Mouse (Mus musculus) midbrain, postnatal 0 days (tissue): Measurements from ENCODE around the gene Gm3676. TPM values are rescaled to one million over a fixed set of nuclear protein-coding genes. Genes with fewer than 3 reads are reported as not detected.
"Not testable (repeated sequence)": the region's sequence is repeated elsewhere in the genome, so short reads cannot be mapped to it uniquely, and the experiment has no call there.

ENCODE experiments used
- ATAC-seq: fragments of 200-750 bp; cut with Nextera tagmentation; 2 replicates; pipeline ENCODE4 v1.8.0; 2017; ENCODE audit warnings: moderate number of reproducible peaks, mild to moderate bottlenecking, moderate TSS enrichment, moderate library complexity; ENCODE audit not compliant: low FRiP score
- DNase-seq: peaks from one replicate; pipeline ENCODE4 v3.0.0-alpha.2; 2015; ENCODE audit warnings: low spot score
- H3K27ac ChIP-seq: fragments of 300-500 bp; sonication (generic); 2 replicates; pipeline ENCODE4 v1.5.1; 2014; ENCODE audit warnings: low read depth, mild to moderate bottlenecking, low read length, mixed read lengths
- H3K27me3 ChIP-seq: fragments of 300-500 bp; sonication (generic); 2 replicates; pipeline ENCODE4 v1.6.1; 2014; ENCODE audit warnings: low read length, control low read depth, mixed read lengths; ENCODE audit not compliant: insufficient read depth
- H3K36me3 ChIP-seq: fragments of 300-500 bp; sonication (generic); 2 replicates; pipeline ENCODE4 v1.6.1; 2014; ENCODE audit warnings: low read length, control low read depth, mixed read lengths; ENCODE audit not compliant: insufficient read depth
- H3K4me1 ChIP-seq: fragments of 300-500 bp; sonication (generic); 2 replicates; pipeline ENCODE4 v1.6.1; 2014; ENCODE audit warnings: mild to moderate bottlenecking, control low read depth, antibody characterized with exemption, low read length, mixed read lengths; ENCODE audit not compliant: insufficient read depth
- H3K4me2 ChIP-seq: fragments of 300-500 bp; sonication (generic); 2 replicates; pipeline ENCODE4 v1.6.1; 2014; ENCODE audit warnings: low read depth, mild to moderate bottlenecking, low read length, mixed read lengths; ENCODE audit not compliant: poor library complexity, severe bottlenecking
- H3K4me3 ChIP-seq: fragments of 300-500 bp; sonication (generic); 2 replicates; pipeline ENCODE4 v1.5.1; 2014; ENCODE audit warnings: low read depth, mild to moderate bottlenecking, low read length, moderate library complexity
- H3K9ac ChIP-seq: fragments of 300-500 bp; sonication (generic); replicated peaks from 2 replicates; pipeline ENCODE4 v1.6.1; 2014; ENCODE audit warnings: mild to moderate bottlenecking, low read length, moderate library complexity, mixed read lengths; ENCODE audit not compliant: poor library complexity, severe bottlenecking
- H3K9me3 ChIP-seq: fragments of 300-500 bp; sonication (generic); 2 replicates; pipeline ENCODE4 v1.6.1; 2016; ENCODE audit warnings: low read length, control low read depth
- WGBS: fragments of 180-500 bp; shearing (Covaris S2); extraction: QIAGEN DNeasy Blood & Tissue Kit; methylation state at CpG from one replicate; pipeline ENCODE4 v1.1.7; 2014; 5-methylcytosine and 5-hydroxymethylcytosine counted together
- polyA plus RNA-seq: library from polyadenylated mRNA; unstranded; fragments of >200 nt; fragmentation: Nextera tagmentation; extraction: Ambion mirVana; gene quantifications from 2 replicates; pipeline ENCODE4 v1.2.1, GENCODE M21; 2015
- total RNA-seq: library from RNA; depleted of rRNA; stranded (reverse); fragments of >200 nt; gene quantifications from 2 replicates; pipeline ENCODE4 v1.2.3, GENCODE M21; 2014; rRNA removed

Gm3676 gene
- total RNA-seq, result not detected in 2 replicates
- not detected in 2 replicates for polyA plus RNA-seq

- WGBS, result no CpG with 5 or more reads among the region's 1 CpGs
These were observed at the start of gene Gm3676 for GRCm38 (mm10) chr14:41646387-41646786. Gene Gm3676, minus strand, starts transcription at chr14:41646487.

GRCm38 (mm10) chr14:41648176-41648575 is 1.9 kb upstream of the Gm3676 start:
- ATAC-seq, H3K4me2 ChIP-seq, H3K9ac ChIP-seq, H3K36me3 ChIP-seq, H3K27ac ChIP-seq, H3K4me3 ChIP-seq, H3K4me1 ChIP-seq, H3K27me3 ChIP-seq, H3K9me3 ChIP-seq, DNase-seq: not testable (repeated sequence)
- WGBS, result 76% methylated on average over 2 of the region's 2 CpGs

More at GRCm38 (mm10) chr14:41646387-41646786, at the start of gene Gm3676:
- H3K9ac ChIP-seq, H3K4me1 ChIP-seq, H3K27ac ChIP-seq, H3K4me2 ChIP-seq, H3K4me3 ChIP-seq, H3K27me3 ChIP-seq, ATAC-seq, H3K9me3 ChIP-seq, DNase-seq, H3K36me3 ChIP-seq: not testable (repeated sequence)

GRCm38 (mm10) chr14:41630144-41630543 is 16.1 kb downstream of the Gm3676 start:
- H3K4me3 ChIP-seq, ATAC-seq, H3K4me2 ChIP-seq, H3K27me3 ChIP-seq, H3K4me1 ChIP-seq, DNase-seq, H3K9me3 ChIP-seq, H3K27ac ChIP-seq, H3K36me3 ChIP-seq, H3K9ac ChIP-seq: not testable (repeated sequence)
- WGBS, result 93% methylated on average over 9 of the region's 11 CpGs

DNA sequence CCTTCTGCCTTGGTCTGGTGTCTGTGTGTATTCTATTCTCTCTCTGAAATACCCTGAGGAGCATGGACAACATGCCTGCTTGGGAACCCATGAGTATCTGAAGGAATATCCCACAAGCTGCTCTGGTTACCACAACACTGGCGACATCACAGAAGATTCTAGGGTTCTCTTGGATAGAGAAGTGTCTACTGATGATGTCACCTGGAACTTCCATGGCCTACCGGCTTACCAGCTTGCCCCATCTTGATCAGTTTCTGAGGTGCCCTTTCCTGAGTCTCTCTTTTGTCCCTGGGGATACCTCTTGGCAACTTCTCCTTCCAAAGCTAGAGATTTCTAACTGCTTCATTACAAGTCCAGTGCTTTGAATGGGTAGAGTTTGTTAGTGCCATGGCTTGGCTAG is 21.8 kb downstream of the Gm3676 start, which contains the start of gene Gm3072:
Gene Gm3072, minus strand, starts transcription at position 101 of the 400 bp plus-strand sequence.
- not testable (repeated sequence) for H3K9me3 ChIP-seq, H3K36me3 ChIP-seq, H3K4me1 ChIP-seq, H3K27ac ChIP-seq, H3K4me3 ChIP-seq, DNase-seq, ATAC-seq, H3K4me2 ChIP-seq, H3K9ac ChIP-seq, H3K27me3 ChIP-seq
- WGBS, result 79% methylated on average over 1 of the region's 2 CpGs

DNA sequence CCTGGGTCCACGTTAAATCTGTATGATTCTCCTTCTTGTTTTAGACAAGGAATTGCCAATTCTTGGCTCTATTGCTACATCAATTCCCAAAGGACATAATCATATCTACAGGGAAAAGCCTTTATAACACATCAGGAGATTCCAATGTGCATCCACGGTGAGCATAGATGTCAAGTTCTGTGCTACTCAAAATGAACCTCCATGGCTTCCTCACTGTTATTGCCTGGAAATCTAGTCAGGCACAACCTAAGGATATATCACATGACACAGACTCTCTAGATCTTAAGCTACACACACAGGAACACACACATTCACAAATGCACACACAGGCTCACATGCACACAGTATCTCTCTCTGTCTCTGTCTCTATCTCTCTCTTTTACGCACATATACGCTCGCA is 23.8 kb downstream of the Gm3676 start:
- not testable (repeated sequence) for H3K9ac ChIP-seq, H3K4me3 ChIP-seq, ATAC-seq, H3K4me2 ChIP-seq, H3K9me3 ChIP-seq, H3K27ac ChIP-seq, H3K36me3 ChIP-seq, DNase-seq, H3K4me1 ChIP-seq, H3K27me3 ChIP-seq
- 92% methylated on average over 4 of the region's 5 CpGs for WGBS

DNA sequence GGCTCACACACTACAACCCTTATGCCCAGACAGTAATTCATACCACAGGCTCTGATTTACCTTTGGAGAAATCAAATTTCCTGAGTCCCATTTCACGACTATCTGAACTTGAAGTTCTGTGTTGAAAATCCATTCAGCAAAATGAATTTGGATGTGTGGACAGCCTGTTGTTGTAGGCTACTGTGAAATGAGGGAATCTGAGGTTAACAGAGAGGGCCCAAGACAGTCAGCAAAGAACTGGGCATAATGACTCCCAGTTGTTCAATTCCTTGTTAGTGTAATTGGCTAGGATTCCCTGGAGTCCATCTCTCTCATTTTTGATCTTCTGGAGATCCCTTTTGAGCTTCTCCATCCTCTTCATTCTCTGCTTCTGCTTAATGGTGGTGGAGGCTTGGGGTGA is 35.6 kb downstream of the Gm3676 start:
- 91% methylated on average over 1 of the region's 1 CpGs for WGBS
- H3K4me2 ChIP-seq, H3K27ac ChIP-seq, H3K36me3 ChIP-seq, DNase-seq, H3K9ac ChIP-seq, H3K27me3 ChIP-seq, H3K9me3 ChIP-seq, ATAC-seq, H3K4me1 ChIP-seq, H3K4me3 ChIP-seq: not testable (repeated sequence)

GRCm38 (mm10) chr14:41600935-41601334 is 45.4 kb downstream of the Gm3676 start:
- not testable (repeated sequence) for DNase-seq, H3K27me3 ChIP-seq, H3K4me1 ChIP-seq, H3K4me2 ChIP-seq, ATAC-seq, H3K9me3 ChIP-seq, H3K36me3 ChIP-seq, H3K27ac ChIP-seq, H3K9ac ChIP-seq, H3K4me3 ChIP-seq
- WGBS, result 93% methylated on average over 15 of the region's 15 CpGs

Other genes with a start within 250 kb of the Gm3676 start
- gene Gm6482, start 238.2 kb downstream of the Gm3676 start, total RNA-seq, result 0.33 TPM in 1 of 2 replicates, not detected in the other
- 0.12 TPM in 1 of 2 replicates, not detected in the other for gene Gm6482, start 238.2 kb downstream of the Gm3676 start, polyA plus RNA-seq
- gene Gm7954, start 193.0 kb downstream of the Gm3676 start, total RNA-seq, result not detected in 2 replicates
- not detected in 2 replicates for gene Gm7954, start 193.0 kb downstream of the Gm3676 start, polyA plus RNA-seq
- not detected in 2 replicates for gene Gm3486, start 157.0 kb downstream of the Gm3676 start, total RNA-seq
- 0.20 TPM in 1 of 2 replicates, not detected in the other for gene Gm3486, start 157.0 kb downstream of the Gm3676 start, polyA plus RNA-seq
- gene Gm7970, start 90.9 kb downstream of the Gm3676 start, total RNA-seq, result not detected in 2 replicates
- gene Gm7970, start 90.9 kb downstream of the Gm3676 start, polyA plus RNA-seq, result not detected in 2 replicates
- gene 1700049E17Rik2, start 73.3 kb downstream of the Gm3676 start, total RNA-seq, result not detected in 2 replicates
- not detected in 2 replicates for gene 1700049E17Rik2, start 73.3 kb downstream of the Gm3676 start, polyA plus RNA-seq
- not detected in 2 replicates for gene Gm3072, start 21.9 kb downstream of the Gm3676 start, total RNA-seq
- gene Gm3072, start 21.9 kb downstream of the Gm3676 start, polyA plus RNA-seq, result not detected in 2 replicates
- gene Gm8068, start 55.4 kb upstream of the Gm3676 start, total RNA-seq, result not detected in 2 replicates
- not detected in 2 replicates for gene Gm8068, start 55.4 kb upstream of the Gm3676 start, polyA plus RNA-seq
- not detected in 2 replicates for gene Gm7929, start 104.1 kb upstream of the Gm3676 start, total RNA-seq
- not detected in 2 replicates for gene Gm7929, start 104.1 kb upstream of the Gm3676 start, polyA plus RNA-seq
- not detected in 2 replicates for gene Gm47189, start 126.0 kb upstream of the Gm3676 start, total RNA-seq
- gene Gm47189, start 126.0 kb upstream of the Gm3676 start, polyA plus RNA-seq, result not detected in 2 replicates